10 mouse cellular contexts compared by ENCODE assay signal in genomic region chr2:158555812-158556211, GRCm38 (mm10). TPM values are rescaled to one million over a fixed set of nuclear protein-coding genes. Genes with fewer than 3 reads are reported as not detected.
A peak's percentile ranks its signal among the peaks of the same experiment; 100 is the strongest.
DNase-seq lines count a peak whose midpoint lies in the region; ATAC-seq lines count a peak whose summit lies in the region.
"Had no signal": no experiment of that assay in that cellular context is flagged by ENCODE, and none has a peak within 500 bp of the region (broad histone marks: within the 10 kb centered on the region; RNA-seq: fewer than 3 reads in every experiment).

No protein-coding gene starts in this region.

- DNase-seq in lung, adult 18-20 months: no peak
- no peak for DNase-seq in urinary bladder, postnatal 25 days (ENCODE audit: low spot score)
- DNase-seq in gastrocnemius, postnatal 25 days: no peak
- no peak for DNase-seq in right cerebral cortex, postnatal 10 days (ENCODE audit: low spot score in 2 of 2)

- no peak overlapping the region for H3K27ac ChIP-seq in lung, embryonic 16.5 days (ENCODE audit: low read length)
- H3K27ac ChIP-seq in forebrain, embryonic 15.5 days (replicated peaks): peak overlapping the region; percentile 94
- no peak overlapping the region for H3K27ac ChIP-seq in limb, embryonic 15.5 days
- no peak overlapping the region for H3K27ac ChIP-seq in stomach, embryonic 14.5 days (ENCODE audit: low read length)

- no peak overlapping the region for H3K9ac ChIP-seq in lung, embryonic 16.5 days (ENCODE audit: low read length)
- peak overlapping the region; percentile 31 for H3K9ac ChIP-seq in forebrain, embryonic 15.5 days (replicated peaks)
- no peak overlapping the region for H3K9ac ChIP-seq in limb, embryonic 15.5 days
- H3K9ac ChIP-seq in stomach, embryonic 14.5 days (replicated peaks; ENCODE audit: low read depth, low read length): no peak overlapping the region

- H3K4me1 ChIP-seq in lung, embryonic 16.5 days (replicated peaks; ENCODE audit: control insufficient read depth, insufficient read depth, low read length): peaks cover 3% of the 10 kb centered on the region; the same call in 1 of the 2 replicates
- H3K4me1 ChIP-seq in forebrain, embryonic 15.5 days: peaks cover 57% of the 10 kb centered on the region
- peaks cover 7% of the 10 kb centered on the region for H3K4me1 ChIP-seq in limb, embryonic 15.5 days
- no peaks in the 10 kb centered on the region for H3K4me1 ChIP-seq in stomach, embryonic 14.5 days (ENCODE audit: control insufficient read depth, insufficient read depth, low read length)

- 0 out of 2 replicates have a peak overlapping the region, but pooled peaks have one; percentile 15 for H3K4me3 ChIP-seq in lung, embryonic 16.5 days (ENCODE audit: low read length)
- H3K4me3 ChIP-seq in forebrain, embryonic 15.5 days: peak overlapping the region; percentile 33
- peak overlapping the region; percentile 7; the same call in 1 of the 2 replicates for H3K4me3 ChIP-seq in limb, embryonic 15.5 days
- H3K4me3 ChIP-seq in stomach, embryonic 14.5 days (ENCODE audit: low read depth, low read length): no peak overlapping the region

- no peaks in the 10 kb centered on the region for H3K9me3 ChIP-seq in lung, embryonic 16.5 days (ENCODE audit: control insufficient read depth, low read length)
- no peaks in the 10 kb centered on the region for H3K9me3 ChIP-seq in forebrain, embryonic 15.5 days
- no peaks in the 10 kb centered on the region for H3K9me3 ChIP-seq in limb, embryonic 15.5 days
- no peaks in the 10 kb centered on the region for H3K9me3 ChIP-seq in stomach, embryonic 14.5 days (ENCODE audit: control insufficient read depth, low read depth, low read length)

- peaks cover 21% of the 10 kb centered on the region for H3K27me3 ChIP-seq in lung, embryonic 16.5 days (ENCODE audit: control insufficient read depth, insufficient read depth, low read depth, low read length)
- H3K27me3 ChIP-seq in forebrain, embryonic 15.5 days: peaks cover 12% of the 10 kb centered on the region
- peaks cover 53% of the 10 kb centered on the region for H3K27me3 ChIP-seq in limb, embryonic 15.5 days
- H3K27me3 ChIP-seq in stomach, embryonic 14.5 days (ENCODE audit: control insufficient read depth, insufficient read depth, low read length): peaks cover 12% of the 10 kb centered on the region; the same call in 1 of the 2 replicates

- H3K4me2 ChIP-seq in lung, embryonic 16.5 days (ENCODE audit: low read depth, low read length): peak overlapping the region; percentile 38
- H3K4me2 ChIP-seq in forebrain, embryonic 15.5 days (replicated peaks): peak overlapping the region; percentile 51
- H3K4me2 ChIP-seq in limb, embryonic 15.5 days: peak overlapping the region; percentile 28
- H3K4me2 ChIP-seq in stomach, embryonic 14.5 days (replicated peaks; ENCODE audit: low read depth, low read length): peak overlapping the region; percentile 30

- ATAC-seq in lung, embryonic 16.5 days (ENCODE audit: low read depth): no peak
- peak; percentile 27; the same call in 1 of the 2 replicates for ATAC-seq in forebrain, embryonic 15.5 days (replicated peaks)
- ATAC-seq in limb, embryonic 15.5 days (ENCODE audit: insufficient number of reproducible peaks, low FRiP score, low TSS enrichment, low read depth): no peak
- no peak for ATAC-seq in stomach, embryonic 14.5 days (ENCODE audit: insufficient number of reproducible peaks, insufficient read depth, low FRiP score, low read depth)

- WGBS in lung, embryonic 16.5 days: 2% methylated on average over 8 of the region's 8 CpGs
- 1% methylated on average over 8 of the region's 8 CpGs for WGBS in forebrain, embryonic 15.5 days
- 3% methylated on average over 8 of the region's 8 CpGs for WGBS in limb, embryonic 15.5 days
- WGBS in stomach, embryonic 14.5 days: under 1% methylated on average over 8 of the region's 8 CpGs

- H3K36me3 ChIP-seq in lung, embryonic 16.5 days (ENCODE audit: control insufficient read depth, insufficient read depth, low read length): no peaks in the 10 kb centered on the region
- H3K36me3 ChIP-seq in forebrain, embryonic 15.5 days: no peaks in the 10 kb centered on the region
- no peaks in the 10 kb centered on the region for H3K36me3 ChIP-seq in limb, embryonic 15.5 days
- H3K36me3 ChIP-seq in stomach, embryonic 14.5 days (ENCODE audit: control insufficient read depth, insufficient read depth, low read length): no peaks in the 10 kb centered on the region

RNA-seq across cellular contexts. Expression of gene Arhgap40, which starts 43.2 kb away (rescaled TPM):
- polyA plus RNA-seq in lung, embryonic 16.5 days (2015; fragmentation: Nextera tagmentation; extraction: Ambion mirVana): not detected in 2 replicates
- polyA plus RNA-seq in forebrain, embryonic 15.5 days (2015; fragmentation: Nextera tagmentation; extraction: Ambion mirVana): 0.37 and 0.42 TPM in 2 replicates
- polyA plus RNA-seq in limb, embryonic 15.5 days (2015; fragmentation: Nextera tagmentation; extraction: Ambion mirVana): 9.4 and 9.5 TPM in 2 replicates
- 1.4 and 1.7 TPM in 2 replicates for polyA plus RNA-seq in stomach, embryonic 14.5 days (2014; fragmentation: Nextera tagmentation; extraction: Ambion mirVana)
- not detected for total RNA-seq in gastrocnemius, postnatal 25 days (2021)
- total RNA-seq: neutrophil, adult 5-6 weeks had no signal

RNA-seq across cellular contexts. Expression of gene Adig, which starts 53.4 kb away (rescaled TPM):
- not detected in 2 replicates for polyA plus RNA-seq in lung, embryonic 16.5 days (2015; fragmentation: Nextera tagmentation; extraction: Ambion mirVana)
- polyA plus RNA-seq in forebrain, embryonic 15.5 days (2015; fragmentation: Nextera tagmentation; extraction: Ambion mirVana): not detected in 2 replicates
- 3.4 and 5.8 TPM in 2 replicates for polyA plus RNA-seq in limb, embryonic 15.5 days (2015; fragmentation: Nextera tagmentation; extraction: Ambion mirVana)
- 0.77 and 1.2 TPM in 2 replicates for polyA plus RNA-seq in stomach, embryonic 14.5 days (2014; fragmentation: Nextera tagmentation; extraction: Ambion mirVana)
- total RNA-seq in gastrocnemius, postnatal 25 days (2021): 1 to 10 TPM; 1.6 to 7.0 TPM
- total RNA-seq: neutrophil, adult 5-6 weeks had no signal
- polyA plus RNA-seq: frontal cortex, adult 2 months had no signal

RNA-seq across cellular contexts. Expression of gene Slc32a1, which starts 54.8 kb away (rescaled TPM):
- polyA plus RNA-seq in lung, embryonic 16.5 days (2015; fragmentation: Nextera tagmentation; extraction: Ambion mirVana): not detected in 2 replicates
- 7.1 and 7.4 TPM in 2 replicates for polyA plus RNA-seq in forebrain, embryonic 15.5 days (2015; fragmentation: Nextera tagmentation; extraction: Ambion mirVana)
- not detected in 2 replicates for polyA plus RNA-seq in limb, embryonic 15.5 days (2015; fragmentation: Nextera tagmentation; extraction: Ambion mirVana)
- polyA plus RNA-seq in stomach, embryonic 14.5 days (2014; fragmentation: Nextera tagmentation; extraction: Ambion mirVana): not detected in 2 replicates
- not detected for total RNA-seq in gastrocnemius, postnatal 25 days (2021)
- total RNA-seq: neutrophil, adult 5-6 weeks had no signal
